Mouse (Mus musculus) spleen, adult 2 months (tissue): ENCODE data around the gene Wfikkn2.

ENCODE experiments used
- CTCF ChIP-seq: fragments of 200-500 bp; IDR thresholded peaks from 2 replicates; pipeline ENCODE4 v1.5.1; 2011; ENCODE audit warnings: mild to moderate bottlenecking, inconsistent platforms; ENCODE audit not compliant: insufficient read depth, insufficient read length, insufficient replicate concordance; ENCODE audit errors: extremely low read depth
- POLR2A ChIP-seq: fragments of 200-500 bp; IDR thresholded peaks from 2 replicates; pipeline ENCODE4 v1.6.1; 2011; ENCODE audit warnings: low read depth, low read length, inconsistent platforms

- no peak for TF ChIP-seq POLR2A
- no peak for TF ChIP-seq CTCF
Measured at GRCm38 (mm10) chr11:94208811-94209675, 36.8 kb downstream of the Wfikkn2 start.
